Mouse (Mus musculus): ENCODE results near the gene Cpb1. TPM values are rescaled to one million over a fixed set of nuclear protein-coding genes. Genes with fewer than 3 reads are reported as not detected.

The Cpb1 gene
- 0.29 and 0.30 TPM in 2 replicates for polyA plus RNA-seq (2015; fragmentation: Nextera tagmentation; extraction: Ambion mirVana)

- no peak within 1 kb of the TSS for H3K4me2 ChIP-seq (ENCODE audit: low read length)
- WGBS: 86% methylated on average over 3 of the region's 3 CpGs
- no peaks in the 10 kb centered on the region for H3K4me1 ChIP-seq (replicated peaks; ENCODE audit: control insufficient read depth, insufficient read depth, low read length)
- no peaks in the 10 kb centered on the region for H3K9me3 ChIP-seq (ENCODE audit: control insufficient read depth, low read length)
- no peak within 1 kb of the TSS for H3K9ac ChIP-seq (replicated peaks; ENCODE audit: low read depth, low read length)
- no peaks in the 10 kb centered on the region for H3K27me3 ChIP-seq (replicated peaks; ENCODE audit: control insufficient read depth, insufficient read depth, low read length)
- no peak within 1 kb of the TSS for H3K27ac ChIP-seq (ENCODE audit: low read length)
- H3K4me3 ChIP-seq (replicated peaks; ENCODE audit: low read length): no peak within 1 kb of the TSS
- H3K36me3 ChIP-seq (ENCODE audit: control insufficient read depth, insufficient read depth): no peaks in the 10 kb centered on the region
- ATAC-seq: no peak
These were observed at the start of gene Cpb1 for GRCm38 (mm10) chr3:20275633-20276032. TSS of gene Cpb1 (minus strand) at chr3:20275733.

- WGBS: 0% methylated on average over 1 of the region's 1 CpGs
- no peaks in the 10 kb centered on the region for H3K9me3 ChIP-seq (ENCODE audit: control insufficient read depth, low read length)
- H3K4me3 ChIP-seq (replicated peaks; ENCODE audit: low read length): no peak overlapping the region
- no peaks in the 10 kb centered on the region for H3K27me3 ChIP-seq (replicated peaks; ENCODE audit: control insufficient read depth, insufficient read depth, low read length)
- H3K27ac ChIP-seq (ENCODE audit: low read length): no peak overlapping the region
- H3K36me3 ChIP-seq (ENCODE audit: control insufficient read depth, insufficient read depth): no peaks in the 10 kb centered on the region
- no peak for ATAC-seq
- no peaks in the 10 kb centered on the region for H3K4me1 ChIP-seq (replicated peaks; ENCODE audit: control insufficient read depth, insufficient read depth, low read length)
- no peak overlapping the region for H3K4me2 ChIP-seq (ENCODE audit: low read length)
- no peak overlapping the region for H3K9ac ChIP-seq (replicated peaks; ENCODE audit: low read depth, low read length)
These were observed 41.7 kb upstream of the Cpb1 start for GRCm38 (mm10) chr3:20317233-20317632.

- no peaks in the 10 kb centered on the region for H3K9me3 ChIP-seq (ENCODE audit: control insufficient read depth, low read length)
- no peak overlapping the region for H3K9ac ChIP-seq (replicated peaks; ENCODE audit: low read depth, low read length)
- H3K4me1 ChIP-seq (replicated peaks; ENCODE audit: control insufficient read depth, insufficient read depth, low read length): no peaks in the 10 kb centered on the region
- H3K4me3 ChIP-seq (replicated peaks; ENCODE audit: low read length): no peak overlapping the region
- no peak overlapping the region for H3K4me2 ChIP-seq (ENCODE audit: low read length)
- no peak overlapping the region for H3K27ac ChIP-seq (ENCODE audit: low read length)
- ATAC-seq: no peak
- no peaks in the 10 kb centered on the region for H3K27me3 ChIP-seq (replicated peaks; ENCODE audit: control insufficient read depth, insufficient read depth, low read length)
- H3K36me3 ChIP-seq (ENCODE audit: control insufficient read depth, insufficient read depth): no peaks in the 10 kb centered on the region
- 82% methylated on average over 4 of the region's 4 CpGs for WGBS
These were observed 33.6 kb upstream of the Cpb1 start for GRCm38 (mm10) chr3:20309142-20309541.

- ATAC-seq: no peak
- Histone ChIP-seq H3K27me3 (replicated peaks; ENCODE audit: control insufficient read depth, insufficient read depth, low read length) (no peaks in the 10 kb centered on the region), H3K4me2 (ENCODE audit: low read length) (no peak overlapping the region), H3K9me3 (ENCODE audit: control insufficient read depth, low read length) (no peaks in the 10 kb centered on the region), H3K4me1 (replicated peaks; ENCODE audit: control insufficient read depth, insufficient read depth, low read length) (no peaks in the 10 kb centered on the region), H3K9ac (replicated peaks; ENCODE audit: low read depth, low read length) (no peak overlapping the region), H3K36me3 (ENCODE audit: control insufficient read depth, insufficient read depth) (no peaks in the 10 kb centered on the region), H3K4me3 (replicated peaks; ENCODE audit: low read length) (no peak overlapping the region), H3K27ac (ENCODE audit: low read length) (no peak overlapping the region)
- WGBS: 79% methylated on average over 4 of the region's 4 CpGs
These were observed 31.7 kb upstream of the Cpb1 start for GRCm38 (mm10) chr3:20307256-20307655.

GRCm38 (mm10) chr3:20304758-20305352 is 29.3 kb upstream of the Cpb1 start:
- no peaks in the 10 kb centered on the region for H3K27me3 ChIP-seq (replicated peaks; ENCODE audit: control insufficient read depth, insufficient read depth, low read length)
- ATAC-seq: no peak
- H3K4me3 ChIP-seq (replicated peaks; ENCODE audit: low read length): no peak overlapping the region
- WGBS: 67% methylated on average over 2 of the region's 2 CpGs
- no peak overlapping the region for H3K27ac ChIP-seq (ENCODE audit: low read length)
- H3K9ac ChIP-seq (replicated peaks; ENCODE audit: low read depth, low read length): no peak overlapping the region
- H3K36me3 ChIP-seq (ENCODE audit: control insufficient read depth, insufficient read depth): no peaks in the 10 kb centered on the region
- no peak overlapping the region for H3K4me2 ChIP-seq (ENCODE audit: low read length)
- H3K9me3 ChIP-seq (ENCODE audit: control insufficient read depth, low read length): no peaks in the 10 kb centered on the region
- H3K4me1 ChIP-seq (replicated peaks; ENCODE audit: control insufficient read depth, insufficient read depth, low read length): no peaks in the 10 kb centered on the region

GRCm38 (mm10) chr3:20295546-20295945 is 20.0 kb upstream of the Cpb1 start:
- ATAC-seq: no peak
- no peak overlapping the region for H3K27ac ChIP-seq (ENCODE audit: low read length)
- 89% methylated on average over 3 of the region's 3 CpGs for WGBS

GRCm38 (mm10) chr3:20294542-20295348 is 19.2 kb upstream of the Cpb1 start:
- Histone ChIP-seq H3K36me3 (ENCODE audit: control insufficient read depth, insufficient read depth) (no peaks in the 10 kb centered on the region), H3K9me3 (ENCODE audit: control insufficient read depth, low read length) (no peaks in the 10 kb centered on the region), H3K9ac (replicated peaks; ENCODE audit: low read depth, low read length) (no peak overlapping the region), H3K4me3 (replicated peaks; ENCODE audit: low read length) (no peak overlapping the region), H3K27ac (ENCODE audit: low read length) (no peak overlapping the region), H3K4me2 (ENCODE audit: low read length) (no peak overlapping the region), H3K27me3 (replicated peaks; ENCODE audit: control insufficient read depth, insufficient read depth, low read length) (no peaks in the 10 kb centered on the region), H3K4me1 (replicated peaks; ENCODE audit: control insufficient read depth, insufficient read depth, low read length) (no peaks in the 10 kb centered on the region)
- WGBS: 85% methylated on average over 9 of the region's 9 CpGs
- no peak for ATAC-seq

More at GRCm38 (mm10) chr3:20295546-20295945, 20.0 kb upstream of the Cpb1 start:
- Histone ChIP-seq H3K9ac (replicated peaks; ENCODE audit: low read depth, low read length) (no peak overlapping the region), H3K4me2 (ENCODE audit: low read length) (no peak overlapping the region), H3K9me3 (ENCODE audit: control insufficient read depth, low read length) (no peaks in the 10 kb centered on the region), H3K4me1 (replicated peaks; ENCODE audit: control insufficient read depth, insufficient read depth, low read length) (no peaks in the 10 kb centered on the region), H3K4me3 (replicated peaks; ENCODE audit: low read length) (no peak overlapping the region), H3K36me3 (ENCODE audit: control insufficient read depth, insufficient read depth) (no peaks in the 10 kb centered on the region), H3K27me3 (replicated peaks; ENCODE audit: control insufficient read depth, insufficient read depth, low read length) (no peaks in the 10 kb centered on the region)

GRCm38 (mm10) chr3:20291370-20291769 is 15.8 kb upstream of the Cpb1 start:
- Histone ChIP-seq H3K27ac (ENCODE audit: low read length) (no peak overlapping the region), H3K4me3 (replicated peaks; ENCODE audit: low read length) (no peak overlapping the region), H3K4me2 (ENCODE audit: low read length) (no peak overlapping the region), H3K27me3 (replicated peaks; ENCODE audit: control insufficient read depth, insufficient read depth, low read length) (no peaks in the 10 kb centered on the region), H3K9me3 (ENCODE audit: control insufficient read depth, low read length) (no peaks in the 10 kb centered on the region), H3K4me1 (replicated peaks; ENCODE audit: control insufficient read depth, insufficient read depth, low read length) (no peaks in the 10 kb centered on the region), H3K9ac (replicated peaks; ENCODE audit: low read depth, low read length) (no peak overlapping the region), H3K36me3 (ENCODE audit: control insufficient read depth, insufficient read depth) (no peaks in the 10 kb centered on the region)
- ATAC-seq: no peak

GRCm38 (mm10) chr3:20288761-20289160 is 13.2 kb upstream of the Cpb1 start:
- Histone ChIP-seq H3K9me3 (ENCODE audit: control insufficient read depth, low read length) (no peaks in the 10 kb centered on the region), H3K4me2 (ENCODE audit: low read length) (no peak overlapping the region), H3K27ac (ENCODE audit: low read length) (no peak overlapping the region), H3K9ac (replicated peaks; ENCODE audit: low read depth, low read length) (no peak overlapping the region), H3K4me3 (replicated peaks; ENCODE audit: low read length) (no peak overlapping the region), H3K27me3 (replicated peaks; ENCODE audit: control insufficient read depth, insufficient read depth, low read length) (no peaks in the 10 kb centered on the region), H3K36me3 (ENCODE audit: control insufficient read depth, insufficient read depth) (no peaks in the 10 kb centered on the region), H3K4me1 (replicated peaks; ENCODE audit: control insufficient read depth, insufficient read depth, low read length) (no peaks in the 10 kb centered on the region)
- ATAC-seq: no peak
- 93% methylated on average over 2 of the region's 2 CpGs for WGBS

Data from forebrain, embryonic 16.5 days (tissue).